Mouse (Mus musculus): ENCODE measurements at regions not wholly inside any gene's neighbourhood (a gene's known extent, or its start where the extent isn't known, plus 50 kb on each side); places are given as distances from the start of the nearest gene placed in this dataset.

- H3K4me3 ChIP-seq = no peak overlapping the region
- ATAC-seq (replicated peaks; ENCODE audit: insufficient number of reproducible peaks, insufficient read depth, low FRiP score, low read depth) = no peak
- H3K27ac ChIP-seq = no peak overlapping the region
- no peaks in the 10 kb centered on the region for H3K27me3 ChIP-seq
- H3K9me3 ChIP-seq (replicated peaks) = no peaks in the 10 kb centered on the region
- no peak overlapping the region for H3K4me2 ChIP-seq
- no peak overlapping the region for H3K9ac ChIP-seq
- H3K4me1 ChIP-seq (replicated peaks) = peaks cover 16% of the 10 kb centered on the region
- 54% methylated on average over 3 of the region's 3 CpGs for WGBS
- no peaks in the 10 kb centered on the region for H3K36me3 ChIP-seq
Measured at GRCm38 (mm10) chr11:31721908-31722307, 50.2 kb upstream of the Bod1 start.

DNA sequence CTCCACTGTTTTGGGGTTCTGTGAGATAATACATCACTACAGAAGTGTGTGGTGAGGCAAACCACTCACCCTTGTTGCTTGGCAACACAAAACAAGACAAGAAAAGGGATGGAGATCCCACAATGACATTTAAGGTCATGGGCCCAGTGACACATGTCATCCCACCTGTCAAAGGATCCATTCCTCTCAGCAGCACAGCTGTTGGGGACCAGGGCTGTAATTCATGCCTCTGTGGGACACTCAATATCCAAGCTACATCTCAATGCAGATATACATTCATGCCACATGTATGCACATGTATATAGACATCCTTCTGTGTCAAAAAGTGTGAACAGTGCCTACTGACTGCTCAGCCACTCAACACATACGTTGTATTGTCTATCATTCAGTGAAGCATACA, 52.8 kb upstream of the Bod1 start:
- H3K36me3 ChIP-seq = no peaks in the 10 kb centered on the region
- H3K4me2 ChIP-seq = no peak overlapping the region
- no peaks in the 10 kb centered on the region for H3K27me3 ChIP-seq
- H3K4me3 ChIP-seq = no peak overlapping the region
- H3K4me1 ChIP-seq (replicated peaks) = no peaks in the 10 kb centered on the region
- no peaks in the 10 kb centered on the region for H3K9me3 ChIP-seq (replicated peaks)
- no peak overlapping the region for H3K27ac ChIP-seq
- no peak overlapping the region for H3K9ac ChIP-seq
- 72% methylated on average over 1 of the region's 1 CpGs for WGBS
- no peak for ATAC-seq (replicated peaks; ENCODE audit: insufficient number of reproducible peaks, insufficient read depth, low FRiP score, low read depth)

- WGBS = 63% methylated on average over 15 of the region's 15 CpGs
- no peaks in the 10 kb centered on the region for H3K9me3 ChIP-seq (replicated peaks)
- H3K27me3 ChIP-seq = no peaks in the 10 kb centered on the region
- H3K4me3 ChIP-seq = no peak overlapping the region
- no peak overlapping the region for H3K27ac ChIP-seq
- ATAC-seq (replicated peaks; ENCODE audit: insufficient number of reproducible peaks, insufficient read depth, low FRiP score, low read depth) = 0 out of 2 replicates have a peak, but pooled peaks have one; percentile 23
- H3K4me2 ChIP-seq = no peak overlapping the region
- H3K36me3 ChIP-seq = no peaks in the 10 kb centered on the region
- peaks cover 13% of the 10 kb centered on the region for H3K4me1 ChIP-seq (replicated peaks)
- no peak overlapping the region for H3K9ac ChIP-seq
Measured at GRCm38 (mm10) chr11:31725936-31726647, 54.4 kb upstream of the Bod1 start.

- no peak for ATAC-seq (replicated peaks; ENCODE audit: insufficient number of reproducible peaks, insufficient read depth, low FRiP score, low read depth)
- no peak overlapping the region for H3K27ac ChIP-seq
- 73% methylated on average over 8 of the region's 8 CpGs for WGBS
- no peaks in the 10 kb centered on the region for H3K27me3 ChIP-seq
- H3K9ac ChIP-seq = no peak overlapping the region
- H3K4me1 ChIP-seq (replicated peaks) = peaks cover 15% of the 10 kb centered on the region
- no peaks in the 10 kb centered on the region for H3K9me3 ChIP-seq (replicated peaks)
- no peak overlapping the region for H3K4me2 ChIP-seq
- no peak overlapping the region for H3K4me3 ChIP-seq
- no peaks in the 10 kb centered on the region for H3K36me3 ChIP-seq
Measured at GRCm38 (mm10) chr11:31727289-31727688, 55.6 kb upstream of the Bod1 start.

- Histone ChIP-seq H3K9me3 (replicated peaks) (no peaks in the 10 kb centered on the region), H3K4me2 (no peak overlapping the region), H3K27me3 (no peaks in the 10 kb centered on the region), H3K36me3 (no peaks in the 10 kb centered on the region), H3K27ac (no peak overlapping the region), H3K9ac (no peak overlapping the region), H3K4me1 (replicated peaks) (peaks cover 36% of the 10 kb centered on the region), H3K4me3 (no peak overlapping the region)
- WGBS = 50% methylated on average over 3 of the region's 3 CpGs
- no peak for ATAC-seq (replicated peaks; ENCODE audit: insufficient number of reproducible peaks, insufficient read depth, low FRiP score, low read depth)
Measured at GRCm38 (mm10) chr11:31729728-31730127, 58.0 kb upstream of the Bod1 start.

GRCm38 (mm10) chr11:31730181-31730580, 58.5 kb upstream of the Bod1 start:
- Histone ChIP-seq H3K4me1 (replicated peaks) (peaks cover 36% of the 10 kb centered on the region), H3K9ac (no peak overlapping the region), H3K27ac (no peak overlapping the region), H3K36me3 (no peaks in the 10 kb centered on the region), H3K4me2 (no peak overlapping the region), H3K4me3 (no peak overlapping the region), H3K9me3 (replicated peaks) (no peaks in the 10 kb centered on the region), H3K27me3 (no peaks in the 10 kb centered on the region)
- no peak for ATAC-seq (replicated peaks; ENCODE audit: insufficient number of reproducible peaks, insufficient read depth, low FRiP score, low read depth)
- WGBS = 72% methylated on average over 4 of the region's 4 CpGs

GRCm38 (mm10) chr11:31730680-31731079, 59.0 kb upstream of the Bod1 start:
- H3K27me3 ChIP-seq = no peaks in the 10 kb centered on the region
- H3K36me3 ChIP-seq = no peaks in the 10 kb centered on the region
- H3K4me2 ChIP-seq = no peak overlapping the region
- WGBS = 34% methylated on average over 3 of the region's 3 CpGs
- H3K9ac ChIP-seq = no peak overlapping the region
- peaks cover 39% of the 10 kb centered on the region for H3K4me1 ChIP-seq (replicated peaks)
- no peak for ATAC-seq (replicated peaks; ENCODE audit: insufficient number of reproducible peaks, insufficient read depth, low FRiP score, low read depth)
- H3K9me3 ChIP-seq (replicated peaks) = no peaks in the 10 kb centered on the region
- H3K27ac ChIP-seq = no peak overlapping the region
- H3K4me3 ChIP-seq = no peak overlapping the region

DNA sequence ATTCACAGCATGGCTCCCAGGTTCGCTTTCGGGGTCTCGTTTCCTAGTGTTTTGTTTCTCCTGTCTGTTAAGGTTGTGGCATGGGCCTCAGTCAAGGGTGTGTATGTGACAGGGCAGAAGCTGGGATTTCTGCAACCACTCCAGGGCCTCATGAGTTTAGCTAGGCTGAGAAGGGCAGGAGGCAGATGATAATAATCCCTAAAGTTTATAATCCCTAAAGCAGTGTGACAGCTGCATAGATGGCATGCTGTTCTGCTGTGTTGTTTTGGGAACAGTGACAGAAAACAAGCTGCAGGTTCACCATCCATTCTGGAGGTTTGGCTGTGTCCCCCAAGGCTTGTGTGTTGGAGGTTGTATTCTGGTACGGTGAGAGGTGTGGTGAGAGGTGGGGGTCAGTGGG, 59.8 kb upstream of the Bod1 start:
- no peak for ATAC-seq (replicated peaks; ENCODE audit: insufficient number of reproducible peaks, insufficient read depth, low FRiP score, low read depth)
- Histone ChIP-seq H3K9ac (no peak overlapping the region), H3K27ac (no peak overlapping the region), H3K4me3 (no peak overlapping the region), H3K9me3 (replicated peaks) (no peaks in the 10 kb centered on the region), H3K4me2 (no peak overlapping the region), H3K27me3 (no peaks in the 10 kb centered on the region), H3K4me1 (replicated peaks) (peaks cover 46% of the 10 kb centered on the region), H3K36me3 (no peaks in the 10 kb centered on the region)
- 81% methylated on average over 4 of the region's 4 CpGs for WGBS

- H3K9me3 ChIP-seq (replicated peaks) = no peaks in the 10 kb centered on the region
- no peaks in the 10 kb centered on the region for H3K36me3 ChIP-seq
- ATAC-seq (replicated peaks; ENCODE audit: insufficient number of reproducible peaks, insufficient read depth, low FRiP score, low read depth) = no peak
- 0 out of 2 replicates have a peak overlapping the region, but pooled peaks have one; percentile 7 for H3K27ac ChIP-seq
- H3K9ac ChIP-seq = no peak overlapping the region
- H3K27me3 ChIP-seq = no peaks in the 10 kb centered on the region
- H3K4me2 ChIP-seq = no peak overlapping the region
- 49% methylated on average over 3 of the region's 3 CpGs for WGBS
- H3K4me3 ChIP-seq = no peak overlapping the region
- peaks cover 51% of the 10 kb centered on the region for H3K4me1 ChIP-seq (replicated peaks)
Measured at GRCm38 (mm10) chr11:31732342-31732741, 60.7 kb upstream of the Bod1 start.

DNA sequence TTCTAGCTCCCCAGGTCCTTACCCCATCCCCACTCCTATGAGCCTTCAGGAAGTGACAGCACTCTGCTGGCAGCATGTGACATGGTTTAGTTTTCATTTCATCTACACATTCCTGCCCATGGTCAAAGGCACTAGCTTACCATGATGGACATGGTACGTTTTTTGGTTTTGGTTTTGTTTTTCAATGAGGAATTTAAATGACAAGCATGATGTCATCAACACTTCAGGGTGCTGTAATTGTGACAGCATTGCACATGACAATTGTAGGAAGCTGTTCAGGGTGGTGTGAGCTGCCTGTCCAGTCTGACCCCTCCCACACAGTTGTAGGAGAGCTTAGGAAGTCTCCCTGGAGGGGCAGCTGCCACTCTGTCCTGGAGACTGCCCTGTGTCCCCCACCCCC, 61.3 kb upstream of the Bod1 start:
- Histone ChIP-seq H3K4me3 (no peak overlapping the region), H3K9me3 (replicated peaks) (no peaks in the 10 kb centered on the region), H3K27me3 (no peaks in the 10 kb centered on the region), H3K4me1 (replicated peaks) (peaks cover 51% of the 10 kb centered on the region), H3K9ac (no peak overlapping the region), H3K36me3 (no peaks in the 10 kb centered on the region), H3K4me2 (no peak overlapping the region), H3K27ac (0 out of 2 replicates have a peak overlapping the region, but pooled peaks have one; percentile 7)
- WGBS = 48% methylated on average over 1 of the region's 1 CpGs
- no peak for ATAC-seq (replicated peaks; ENCODE audit: insufficient number of reproducible peaks, insufficient read depth, low FRiP score, low read depth)

- no peak overlapping the region for H3K27ac ChIP-seq
- H3K4me1 ChIP-seq (replicated peaks) = peaks cover 51% of the 10 kb centered on the region
- ATAC-seq (replicated peaks; ENCODE audit: insufficient number of reproducible peaks, insufficient read depth, low FRiP score, low read depth) = no peak; the same call in 1 of the 2 replicates
Measured at GRCm38 (mm10) chr11:31734091-31734490, 62.4 kb upstream of the Bod1 start.

GRCm38 (mm10) chr11:31735257-31735656, 63.6 kb upstream of the Bod1 start:
- Histone ChIP-seq H3K4me1 (replicated peaks) (peaks cover 44% of the 10 kb centered on the region), H3K4me3 (no peak overlapping the region), H3K9ac (no peak overlapping the region), H3K9me3 (replicated peaks) (no peaks in the 10 kb centered on the region), H3K36me3 (no peaks in the 10 kb centered on the region), H3K27ac (no peak overlapping the region), H3K4me2 (no peak overlapping the region), H3K27me3 (no peaks in the 10 kb centered on the region)
- 91% methylated on average over 6 of the region's 6 CpGs for WGBS
- ATAC-seq (replicated peaks; ENCODE audit: insufficient number of reproducible peaks, insufficient read depth, low FRiP score, low read depth) = no peak

More at GRCm38 (mm10) chr11:31734091-31734490, 62.4 kb upstream of the Bod1 start:
- no peaks in the 10 kb centered on the region for H3K9me3 ChIP-seq (replicated peaks)
- H3K9ac ChIP-seq = no peak overlapping the region
- no peaks in the 10 kb centered on the region for H3K36me3 ChIP-seq
- H3K4me2 ChIP-seq = no peak overlapping the region
- 53% methylated on average over 4 of the region's 4 CpGs for WGBS
- H3K27me3 ChIP-seq = no peaks in the 10 kb centered on the region
- no peak overlapping the region for H3K4me3 ChIP-seq
